Mouse (Mus musculus) kidney, adult 9 months (tissue): ENCODE measurements at regions not wholly inside any gene's neighbourhood (a gene's known extent, or its start where the extent isn't known, plus 50 kb on each side); places are given as distances from the start of the nearest gene placed in this dataset.
A peak's percentile ranks its signal among the peaks of the same experiment; 100 is the strongest.

Source experiments
- DNase-seq: peaks from one replicate; pipeline ENCODE4 v3.0.0; 2022

GRCm38 (mm10) chr9:74021339-74021738, 52.6 kb upstream of the Unc13c start:
- DNase-seq: no peak

DNA sequence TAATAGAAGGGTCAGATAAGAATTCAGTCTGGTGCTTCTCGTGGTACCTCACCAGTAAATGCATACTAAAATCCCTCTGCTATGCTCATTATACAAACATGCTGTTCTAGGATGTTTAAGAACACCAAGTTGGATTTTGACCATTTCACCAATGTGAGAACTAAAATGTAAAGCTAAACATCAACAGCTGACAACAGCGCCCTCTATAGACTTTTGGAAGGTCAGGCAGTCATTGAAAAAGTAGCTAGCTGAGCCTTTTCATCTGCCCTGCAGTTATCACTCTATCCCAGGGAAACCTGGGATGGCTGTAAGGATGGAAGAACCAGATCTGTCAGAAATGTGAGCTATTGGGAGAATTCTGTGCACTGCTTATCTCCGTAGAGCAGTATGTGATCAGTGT, 55.2 kb upstream of the Unc13c start:
- no peak for DNase-seq

GRCm38 (mm10) chr9:74026131-74026530, 57.4 kb upstream of the Unc13c start:
- no peak for DNase-seq

DNA sequence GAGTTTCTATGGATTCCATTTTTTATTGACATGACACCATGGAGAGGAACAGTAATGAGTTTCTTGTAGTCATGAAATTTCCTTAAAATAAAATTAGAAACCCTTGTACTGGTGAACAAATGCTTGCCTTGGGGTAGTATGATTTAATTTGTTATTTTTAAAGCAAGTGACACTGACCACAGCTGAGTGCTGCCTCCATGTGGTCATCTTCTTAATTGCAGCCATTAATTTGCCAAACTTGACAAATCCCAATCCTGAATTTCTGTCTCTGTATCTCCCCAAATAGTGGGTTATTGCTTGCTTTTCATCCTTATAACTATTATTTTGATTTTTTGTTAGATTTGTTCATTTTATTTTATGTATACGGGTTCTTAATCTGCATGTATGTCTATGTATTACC, 59.7 kb upstream of the Unc13c start:
- peak; percentile 36 for DNase-seq

DNA sequence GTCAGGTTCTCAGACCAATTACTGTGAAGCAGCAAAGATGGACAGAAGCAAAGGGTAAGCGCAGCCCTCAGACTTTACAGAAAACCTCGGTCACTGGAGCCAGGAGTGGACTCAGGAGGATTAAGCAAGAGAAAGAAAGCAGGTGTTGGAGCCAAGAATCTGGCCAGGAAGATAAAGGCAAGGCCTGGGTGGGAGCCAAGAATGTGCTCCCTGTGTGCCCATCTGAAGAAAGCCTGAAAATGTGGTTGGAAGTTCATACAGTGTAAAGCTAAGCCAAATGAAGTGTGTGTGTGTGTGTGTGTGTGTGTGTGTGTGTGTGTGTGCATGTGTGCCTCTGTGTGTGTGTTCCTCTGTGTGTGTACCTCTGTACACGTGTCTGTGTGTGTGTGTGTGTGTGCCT, 64.2 kb upstream of the Wdr72 start:
- peak; percentile 35 for DNase-seq

DNA sequence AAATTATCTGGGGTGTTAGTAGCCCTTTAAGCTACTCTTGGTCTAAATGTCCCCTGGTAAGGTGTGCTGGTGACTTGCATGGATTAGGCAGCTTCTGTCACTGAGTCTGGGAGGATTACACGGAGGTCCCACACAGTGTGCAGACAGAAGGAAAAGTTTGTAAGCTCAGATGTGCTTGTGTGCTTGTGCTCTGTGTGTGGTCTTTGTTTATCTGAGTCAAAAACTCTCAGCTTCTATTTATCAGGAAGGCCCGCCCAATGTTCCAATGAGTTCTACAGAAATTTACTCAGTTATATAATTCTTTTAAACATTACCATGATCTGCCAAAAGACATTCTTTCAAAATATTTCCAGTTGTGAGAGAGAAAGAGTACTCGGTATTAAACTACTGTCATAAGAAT, 60.4 kb upstream of the Wdr72 start:
- DNase-seq: no peak

DNA sequence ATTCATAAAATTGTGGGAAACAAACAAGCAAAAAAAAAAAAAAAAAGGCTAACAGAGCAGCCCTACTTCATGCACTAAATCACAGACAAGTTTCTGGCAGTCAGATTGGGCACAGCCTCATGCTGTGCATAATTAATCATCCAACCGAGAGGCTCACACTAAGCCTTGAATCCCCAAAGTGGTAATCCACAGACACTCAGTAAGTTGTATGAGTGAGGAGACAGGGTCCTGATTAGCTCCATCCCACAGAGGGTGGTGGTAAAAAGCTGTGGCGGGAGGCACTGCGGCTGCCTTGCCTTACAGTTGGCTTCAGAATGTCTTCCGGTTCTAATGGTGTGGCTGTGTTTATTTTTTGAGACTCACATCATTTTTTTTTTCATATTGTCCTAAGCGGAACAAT, 53.4 kb upstream of the Wdr72 start:
- DNase-seq: no peak

DNA sequence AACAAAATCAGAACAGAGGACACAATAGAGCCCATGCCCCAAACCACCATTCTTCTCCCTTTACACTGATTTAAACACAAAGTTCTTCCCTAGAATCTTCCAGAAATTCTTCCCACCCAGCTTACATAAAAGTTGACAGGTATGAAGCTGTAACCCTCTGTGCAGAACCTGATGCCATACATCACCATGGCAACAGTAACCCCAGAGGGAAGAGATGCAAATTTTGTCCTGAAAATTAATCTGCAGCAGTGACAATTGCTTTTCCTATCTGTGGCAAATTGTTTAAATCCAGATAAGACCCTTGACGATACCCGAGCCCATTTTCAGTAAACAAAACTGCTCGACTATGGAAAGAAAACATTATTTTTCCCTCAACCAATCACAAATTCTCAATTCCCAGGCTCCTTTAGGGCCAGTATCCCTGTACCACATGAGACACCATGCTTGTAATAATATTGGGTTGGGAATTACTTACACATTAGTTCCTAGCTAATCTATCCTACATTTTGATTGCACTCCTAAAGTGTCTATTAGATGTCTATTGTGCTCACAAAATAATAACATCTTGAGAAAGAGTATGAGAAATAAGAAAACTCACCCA, 52.6 kb upstream of the Wdr72 start:
- no peak for DNase-seq

DNA sequence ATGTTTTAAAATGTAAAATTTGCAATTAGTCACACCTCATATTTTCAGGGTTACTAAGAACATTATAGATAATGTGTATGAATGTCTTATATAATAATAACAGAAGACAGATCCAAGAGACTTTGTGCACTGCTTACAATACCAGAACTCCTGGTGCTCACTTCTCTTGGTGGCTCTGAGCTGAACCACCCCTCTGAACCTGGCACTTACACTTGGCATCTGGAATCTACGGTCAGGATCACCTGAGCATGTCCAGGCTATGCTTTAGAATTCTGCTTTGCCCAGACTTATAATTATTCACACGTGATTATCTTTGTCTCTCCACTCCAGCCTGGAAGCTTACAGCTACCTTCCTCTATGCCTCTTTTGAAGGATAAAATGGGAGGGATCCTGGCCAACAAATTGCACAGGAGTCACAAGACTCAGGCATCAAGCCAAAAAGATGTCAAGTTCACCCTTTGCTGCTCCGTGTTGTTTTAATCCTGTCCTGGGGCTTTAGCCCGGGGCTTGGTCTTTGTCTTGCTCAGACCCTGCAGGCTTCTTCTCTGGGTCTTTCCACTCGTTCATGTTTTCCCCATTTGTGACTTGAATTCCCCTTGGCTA, 51.8 kb upstream of the Wdr72 start:
- peak; percentile 54 for DNase-seq
